Mouse (Mus musculus) lung, embryonic 15.5 days (tissue): ENCODE data around the gene Capn2. TPM values are rescaled to one million over a fixed set of nuclear protein-coding genes. Genes with fewer than 3 reads are reported as not detected.

ENCODE experiments used
- ATAC-seq: fragments of 200-750 bp; cut with Nextera tagmentation; 2 replicates; pipeline ENCODE4 v1.8.0; 2017; ENCODE audit warnings: moderate number of reproducible peaks, borderline replicate concordance; ENCODE audit not compliant: low FRiP score, low TSS enrichment; ENCODE audit errors: extremely low read depth
- H3K27ac ChIP-seq: fragments of 300-500 bp; sonication (generic); 2 replicates; pipeline ENCODE4 v1.5.1; 2015; ENCODE audit warnings: moderate library complexity, mild to moderate bottlenecking, inconsistent platforms
- H3K27me3 ChIP-seq: fragments of 300-500 bp; sonication (generic); 2 replicates; pipeline ENCODE4 v1.6.1; 2015; ENCODE audit warnings: inconsistent platforms
- H3K36me3 ChIP-seq: fragments of 300-500 bp; sonication (generic); 2 replicates; pipeline ENCODE4 v1.6.1; 2015; ENCODE audit warnings: inconsistent platforms
- H3K4me1 ChIP-seq: fragments of 300-500 bp; sonication (generic); 2 replicates; pipeline ENCODE4 v1.6.1; 2015; ENCODE audit warnings: inconsistent platforms
- H3K4me2 ChIP-seq: fragments of 300-500 bp; sonication (generic); 2 replicates; pipeline ENCODE4 v1.6.1; 2015; ENCODE audit warnings: inconsistent platforms, mild to moderate bottlenecking, moderate library complexity
- H3K4me3 ChIP-seq: fragments of 300-500 bp; sonication (generic); 2 replicates; pipeline ENCODE4 v1.5.1; 2015; ENCODE audit warnings: mild to moderate bottlenecking, inconsistent platforms
- H3K9ac ChIP-seq: fragments of 300-500 bp; sonication (generic); 2 replicates; pipeline ENCODE4 v1.6.1; 2015; ENCODE audit warnings: inconsistent platforms
- H3K9me3 ChIP-seq: fragments of 300-500 bp; sonication (generic); 2 replicates; pipeline ENCODE4 v1.6.1; 2016; ENCODE audit warnings: inconsistent platforms
- WGBS: fragments of 180-500 bp; shearing (Covaris S2); methylation state at CpG from one replicate; pipeline ENCODE4 v1.1.7; 2015; 5-methylcytosine and 5-hydroxymethylcytosine counted together
- polyA plus RNA-seq: library from polyadenylated mRNA; unstranded; fragments of >200 nt; fragmentation: Nextera tagmentation; extraction: Ambion mirVana; gene quantifications from 2 replicates; pipeline ENCODE4 v1.2.1, GENCODE M21; 2015

The Capn2 gene
- polyA plus RNA-seq, 1 experiment from 2014 or later: 135 TPM

DNA sequence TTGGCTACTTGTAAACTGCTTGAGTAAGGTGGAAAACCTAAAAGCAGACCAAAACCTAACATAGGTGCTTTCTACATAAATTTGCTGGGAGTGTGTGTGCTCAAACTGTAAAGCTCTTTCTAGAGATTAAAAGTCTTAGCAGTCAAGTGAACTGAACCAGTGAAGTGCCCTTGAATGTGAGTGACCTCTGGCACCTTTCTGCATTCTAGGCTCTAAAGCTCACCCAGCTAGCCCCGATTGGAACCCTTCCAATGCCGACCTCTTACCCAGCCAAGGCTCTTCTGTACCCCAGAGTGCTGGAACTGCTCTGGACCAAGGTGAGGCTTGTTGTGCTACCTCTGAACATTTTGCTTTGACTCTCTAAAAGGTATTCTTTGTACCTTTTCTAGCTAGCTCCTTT, 73.3 kb downstream of the Capn2 start:
- WGBS: 58% methylated on average over 2 of the region's 2 CpGs
- H3K27ac ChIP-seq: no peak overlapping the region
- H3K9me3 ChIP-seq: no peaks in the 10 kb centered on the region
- no peak overlapping the region for H3K9ac ChIP-seq
- no peak overlapping the region for H3K4me2 ChIP-seq
- peaks cover 8% of the 10 kb centered on the region; the same call in 1 of the 2 replicates for H3K4me1 ChIP-seq
- peaks cover 70% of the 10 kb centered on the region for H3K36me3 ChIP-seq
- no peak overlapping the region for H3K4me3 ChIP-seq
- H3K27me3 ChIP-seq: no peaks in the 10 kb centered on the region
- no peak for ATAC-seq

- H3K27ac ChIP-seq: no peak overlapping the region
These were observed 75.5 kb downstream of the Capn2 start for GRCm38 (mm10) chr1:182441791-182442473.

GRCm38 (mm10) chr1:182439546-182440222, 77.7 kb downstream of the Capn2 start:
- Histone ChIP-seq H3K36me3 (peaks cover 65% of the 10 kb centered on the region), H3K27ac (0 out of 2 replicates have a peak overlapping the region, but pooled peaks have one; percentile 5), H3K4me2 (no peak overlapping the region), H3K4me3 (no peak overlapping the region), H3K4me1 (peaks cover 8% of the 10 kb centered on the region; the same call in 1 of the 2 replicates), H3K9me3 (no peaks in the 10 kb centered on the region), H3K27me3 (no peaks in the 10 kb centered on the region), H3K9ac (no peak overlapping the region)
- peak; percentile 67; the same call in 1 of the 2 replicates for ATAC-seq
- WGBS: 59% methylated on average over 5 of the region's 5 CpGs

More at GRCm38 (mm10) chr1:182441791-182442473, 75.5 kb downstream of the Capn2 start:
- no peak overlapping the region for H3K4me3 ChIP-seq
- H3K36me3 ChIP-seq: peaks cover 66% of the 10 kb centered on the region
- 84% methylated on average over 18 of the region's 18 CpGs for WGBS
- no peaks in the 10 kb centered on the region for H3K27me3 ChIP-seq
- H3K4me2 ChIP-seq: no peak overlapping the region
- ATAC-seq: no peak
- no peak overlapping the region for H3K9ac ChIP-seq
- peaks cover 8% of the 10 kb centered on the region; the same call in 1 of the 2 replicates for H3K4me1 ChIP-seq
- H3K9me3 ChIP-seq: no peaks in the 10 kb centered on the region

DNA sequence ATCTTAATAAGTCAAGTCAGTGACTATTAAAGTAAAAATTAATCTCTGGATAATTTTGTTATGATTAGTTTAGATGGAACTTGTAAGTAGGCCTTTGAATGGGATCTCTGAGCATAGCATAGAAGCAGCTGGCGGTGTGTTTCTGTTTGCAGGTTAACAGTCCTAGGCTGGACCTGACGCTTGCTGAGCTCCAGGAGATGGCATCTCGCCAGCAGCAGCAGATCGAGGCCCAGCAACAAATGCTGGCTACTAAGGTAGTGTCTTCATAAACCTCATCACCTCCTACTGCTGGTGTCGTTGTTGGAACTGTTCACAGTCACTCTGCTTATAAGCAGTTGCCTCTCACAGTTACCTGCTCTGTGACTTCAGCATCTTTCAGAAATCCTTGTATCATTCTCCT, 80.7 kb downstream of the Capn2 start:
- no peak overlapping the region for H3K4me3 ChIP-seq
- H3K4me2 ChIP-seq: no peak overlapping the region
- peaks cover 8% of the 10 kb centered on the region; the same call in 1 of the 2 replicates for H3K4me1 ChIP-seq
- no peak for ATAC-seq
- H3K36me3 ChIP-seq: peaks cover 57% of the 10 kb centered on the region
- no peaks in the 10 kb centered on the region for H3K27me3 ChIP-seq
- no peak overlapping the region for H3K9ac ChIP-seq
- WGBS: 71% methylated on average over 5 of the region's 5 CpGs
- H3K9me3 ChIP-seq: no peaks in the 10 kb centered on the region
- no peak overlapping the region for H3K27ac ChIP-seq

- no peak overlapping the region for H3K9ac ChIP-seq
- peaks cover 5% of the 10 kb centered on the region; the same call in 1 of the 2 replicates for H3K4me1 ChIP-seq
- no peak overlapping the region for H3K4me2 ChIP-seq
- 90% methylated on average over 3 of the region's 3 CpGs for WGBS
- H3K9me3 ChIP-seq: no peaks in the 10 kb centered on the region
- no peaks in the 10 kb centered on the region for H3K27me3 ChIP-seq
- H3K36me3 ChIP-seq: peaks cover 45% of the 10 kb centered on the region
- H3K4me3 ChIP-seq: no peak overlapping the region
- no peak overlapping the region for H3K27ac ChIP-seq
- no peak for ATAC-seq
These were observed 85.3 kb downstream of the Capn2 start for GRCm38 (mm10) chr1:182432059-182432458.

GRCm38 (mm10) chr1:182430676-182431075, 86.7 kb downstream of the Capn2 start:
- Histone ChIP-seq H3K36me3 (peaks cover 34% of the 10 kb centered on the region), H3K27me3 (no peaks in the 10 kb centered on the region), H3K4me2 (no peak overlapping the region), H3K9ac (no peak overlapping the region), H3K27ac (no peak overlapping the region), H3K4me1 (peaks cover 13% of the 10 kb centered on the region), H3K9me3 (no peaks in the 10 kb centered on the region), H3K4me3 (no peak overlapping the region)
- 97% methylated on average over 2 of the region's 2 CpGs for WGBS
- ATAC-seq: no peak

GRCm38 (mm10) chr1:182429826-182430225, 87.6 kb downstream of the Capn2 start:
- Histone ChIP-seq H3K4me1 (peaks cover 14% of the 10 kb centered on the region), H3K9me3 (no peaks in the 10 kb centered on the region), H3K27me3 (no peaks in the 10 kb centered on the region), H3K36me3 (peaks cover 28% of the 10 kb centered on the region), H3K9ac (no peak overlapping the region), H3K4me3 (no peak overlapping the region), H3K4me2 (no peak overlapping the region), H3K27ac (no peak overlapping the region)
- no peak for ATAC-seq
- WGBS: 70% methylated on average over 3 of the region's 3 CpGs

GRCm38 (mm10) chr1:182427426-182427825, 90.0 kb downstream of the Capn2 start:
- 52% methylated on average over 1 of the region's 1 CpGs for WGBS
- Histone ChIP-seq H3K4me2 (no peak overlapping the region), H3K9ac (no peak overlapping the region), H3K27me3 (no peaks in the 10 kb centered on the region), H3K36me3 (peaks cover 17% of the 10 kb centered on the region), H3K4me1 (peaks cover 14% of the 10 kb centered on the region), H3K4me3 (no peak overlapping the region), H3K27ac (no peak overlapping the region), H3K9me3 (no peaks in the 10 kb centered on the region)
- ATAC-seq: no peak

GRCm38 (mm10) chr1:182426444-182426843, 91.0 kb downstream of the Capn2 start:
- Histone ChIP-seq H3K4me1 (peaks cover 14% of the 10 kb centered on the region), H3K27me3 (no peaks in the 10 kb centered on the region), H3K4me3 (no peak overlapping the region), H3K36me3 (peaks cover 7% of the 10 kb centered on the region; the same call in 1 of the 2 replicates), H3K9ac (no peak overlapping the region), H3K27ac (no peak overlapping the region), H3K4me2 (no peak overlapping the region), H3K9me3 (no peaks in the 10 kb centered on the region)
- ATAC-seq: no peak
- WGBS: 38% methylated on average over 2 of the region's 2 CpGs

DNA sequence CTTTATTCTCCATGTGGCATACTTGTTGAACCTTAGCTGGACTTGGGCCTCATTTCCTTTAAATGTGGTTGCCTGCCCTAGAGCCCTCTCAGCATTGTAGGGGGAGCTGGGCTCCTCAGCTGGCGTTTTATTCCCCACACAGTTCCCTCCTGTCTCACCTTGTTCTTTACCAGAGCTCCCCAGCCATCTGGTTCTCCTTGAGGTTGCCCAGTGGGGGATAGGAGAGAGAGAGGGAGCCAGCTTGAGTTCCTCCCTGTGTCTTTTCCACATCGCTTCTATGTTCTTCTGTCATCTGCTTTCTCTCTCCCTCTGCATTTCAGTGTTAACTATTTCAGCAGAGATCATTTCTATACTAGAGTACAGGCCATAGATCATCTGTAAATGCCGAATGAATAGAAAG, 92.2 kb downstream of the Capn2 start:
- Histone ChIP-seq H3K9me3 (no peaks in the 10 kb centered on the region), H3K4me1 (peaks cover 14% of the 10 kb centered on the region), H3K4me2 (no peak overlapping the region), H3K27ac (no peak overlapping the region), H3K27me3 (no peaks in the 10 kb centered on the region), H3K4me3 (no peak overlapping the region), H3K9ac (no peak overlapping the region), H3K36me3 (0 out of 2 replicates have a peak, but pooled peaks cover 1% of the 10 kb centered on the region)
- no peak for ATAC-seq
- 71% methylated on average over 3 of the region's 3 CpGs for WGBS

DNA sequence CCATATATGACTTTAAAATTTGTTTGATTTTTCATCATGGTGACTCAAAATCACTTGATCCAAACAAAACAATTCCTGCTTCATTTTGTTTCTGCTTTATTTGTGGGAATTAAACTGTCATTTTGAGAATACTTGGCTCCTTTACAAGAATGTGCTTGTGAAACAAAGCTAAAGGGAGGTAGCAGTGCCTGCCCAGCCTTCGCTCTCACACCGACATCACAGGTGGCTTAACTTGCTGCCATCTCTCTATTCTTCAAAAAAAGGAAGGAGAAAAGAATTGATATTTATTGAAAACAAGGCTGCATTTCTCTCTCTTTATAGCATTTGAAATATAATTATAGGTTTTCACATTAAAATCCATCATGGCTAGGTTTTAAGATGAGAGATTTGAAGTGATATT, 93.1 kb downstream of the Capn2 start:
- ATAC-seq: no peak
- 55% methylated on average over 2 of the region's 2 CpGs for WGBS

DNA sequence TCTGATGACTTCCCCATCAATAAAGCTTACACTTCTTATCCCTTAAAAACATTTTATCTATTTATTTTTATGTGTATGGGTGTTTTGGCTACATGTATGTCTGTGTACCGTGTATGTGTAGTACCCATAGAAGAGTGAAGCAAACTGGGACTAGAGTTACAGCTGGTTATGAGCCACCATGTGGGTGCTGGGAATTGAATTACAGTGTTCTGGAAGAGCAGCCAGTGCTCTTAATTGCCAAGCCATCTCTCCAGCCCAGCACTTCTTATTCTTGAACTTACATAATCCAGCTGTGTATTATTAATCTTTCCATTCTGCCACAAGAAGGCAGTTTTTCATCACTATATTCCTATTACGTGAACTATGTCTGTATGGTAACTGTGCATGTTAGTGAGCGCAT, 97.9 kb downstream of the Capn2 start:
- H3K27me3 ChIP-seq: no peaks in the 10 kb centered on the region
- H3K4me1 ChIP-seq: peaks cover 13% of the 10 kb centered on the region; the same call in 1 of the 2 replicates
- no peak overlapping the region for H3K9ac ChIP-seq
- no peaks in the 10 kb centered on the region for H3K36me3 ChIP-seq
- no peak overlapping the region for H3K4me2 ChIP-seq
- ATAC-seq: no peak
- H3K4me3 ChIP-seq: no peak overlapping the region
- 73% methylated on average over 3 of the region's 3 CpGs for WGBS
- H3K9me3 ChIP-seq: no peaks in the 10 kb centered on the region
- H3K27ac ChIP-seq: no peak overlapping the region

More for the DNA sequence above, 93.1 kb downstream of the Capn2 start:
- no peaks in the 10 kb centered on the region for H3K36me3 ChIP-seq
- H3K27ac ChIP-seq: no peak overlapping the region
- H3K4me3 ChIP-seq: no peak overlapping the region
- H3K27me3 ChIP-seq: no peaks in the 10 kb centered on the region
- H3K9ac ChIP-seq: no peak overlapping the region
- H3K4me2 ChIP-seq: no peak overlapping the region
- H3K4me1 ChIP-seq: peaks cover 14% of the 10 kb centered on the region
- no peaks in the 10 kb centered on the region for H3K9me3 ChIP-seq
